Mouse (Mus musculus) midbrain, embryonic 12.5 days (tissue): ENCODE measurements around the gene Fzr1. TPM values are rescaled to one million over a fixed set of nuclear protein-coding genes. Genes with fewer than 3 reads are reported as not detected.

Source experiments
- ATAC-seq: fragments of 200-750 bp; cut with Nextera tagmentation; 2 replicates; pipeline ENCODE4 v1.8.0; 2017; ENCODE audit warnings: low read depth, moderate TSS enrichment, moderate library complexity; ENCODE audit not compliant: low FRiP score
- H3K27ac ChIP-seq: fragments of 300-500 bp; sonication (generic); replicated peaks from 2 replicates; pipeline ENCODE4 v1.5.1; 2016; ENCODE audit warnings: mild to moderate bottlenecking
- H3K27me3 ChIP-seq: fragments of 300-500 bp; sonication (generic); 2 replicates; pipeline ENCODE4 v1.6.1; 2016; ENCODE audit warnings: mild to moderate bottlenecking
- H3K36me3 ChIP-seq: fragments of 300-500 bp; sonication (generic); 2 replicates; pipeline ENCODE4 v1.6.1; 2016
- H3K4me1 ChIP-seq: fragments of 300-500 bp; sonication (generic); 2 replicates; pipeline ENCODE4 v1.6.1; 2016
- H3K4me2 ChIP-seq: fragments of 300-500 bp; sonication (generic); replicated peaks from 2 replicates; pipeline ENCODE4 v1.6.1; 2016; ENCODE audit warnings: mild to moderate bottlenecking, moderate library complexity
- H3K4me3 ChIP-seq: fragments of 300-500 bp; sonication (generic); 2 replicates; pipeline ENCODE4 v1.5.1; 2016; ENCODE audit warnings: mild to moderate bottlenecking
- H3K9ac ChIP-seq: fragments of 300-500 bp; sonication (generic); replicated peaks from 2 replicates; pipeline ENCODE4 v1.6.1; 2016; ENCODE audit warnings: mild to moderate bottlenecking, moderate library complexity
- H3K9me3 ChIP-seq: fragments of 300-500 bp; sonication (generic); 2 replicates; pipeline ENCODE4 v1.6.1; 2016; ENCODE audit warnings: mild to moderate bottlenecking
- WGBS: fragments of 180-500 bp; shearing (Covaris S2); methylation state at CpG from one replicate; pipeline ENCODE4 v1.1.7; 2016; 5-methylcytosine and 5-hydroxymethylcytosine counted together
- polyA plus RNA-seq: library from polyadenylated mRNA; unstranded; fragments of >200 nt; fragmentation: Nextera tagmentation; extraction: Ambion mirVana; gene quantifications from 2 replicates; pipeline ENCODE4 v1.2.1, GENCODE M21; 2016

Gene Fzr1
- polyA plus RNA-seq, 1 experiment from 2014 or later, result 135 TPM

DNA sequence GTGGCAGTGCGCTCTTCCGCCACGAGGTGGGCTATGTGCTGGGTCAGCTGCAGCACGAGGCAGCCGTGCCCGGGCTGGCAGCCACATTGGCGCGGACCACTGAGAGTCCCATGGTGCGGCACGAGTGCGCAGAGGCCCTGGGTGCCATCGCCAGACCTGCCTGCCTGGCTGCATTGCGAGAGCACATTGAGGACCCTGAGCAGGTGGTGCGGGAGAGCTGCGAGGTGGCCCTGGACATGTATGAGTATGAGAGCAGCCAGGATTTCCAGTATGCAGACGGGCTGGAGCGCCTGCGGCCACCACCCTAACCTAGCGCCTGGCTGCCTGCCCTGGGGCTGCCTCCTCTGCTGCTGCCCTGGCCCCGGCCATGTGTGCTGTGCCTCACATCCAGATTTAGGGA lies 9.4 kb upstream of the Fzr1 start:
- H3K4me3 ChIP-seq, result no peak overlapping the region
- no peak overlapping the region for H3K27ac ChIP-seq
- peaks cover 34% of the 10 kb centered on the region for H3K36me3 ChIP-seq

GRCm38 (mm10) chr10:81385603-81386306 lies 7.4 kb upstream of the Fzr1 start:
- Histone ChIP-seq H3K9me3 (no peaks in the 10 kb centered on the region), H3K4me1 (peaks cover 24% of the 10 kb centered on the region), H3K4me2 (peak overlapping the region; percentile 87), H3K27me3 (no peaks in the 10 kb centered on the region), H3K4me3 (peak overlapping the region; percentile 65), H3K9ac (peak overlapping the region; percentile 83; the same call in 1 of the 2 replicates), H3K27ac (no peak overlapping the region), H3K36me3 (peaks cover 34% of the 10 kb centered on the region)
- WGBS, result 81% methylated on average over 22 of the region's 22 CpGs
- ATAC-seq, result no peak

More for the DNA sequence above, 9.4 kb upstream of the Fzr1 start:
- no peak overlapping the region for H3K9ac ChIP-seq
- no peaks in the 10 kb centered on the region for H3K9me3 ChIP-seq
- ATAC-seq, result no peak
- 93% methylated on average over 20 of the region's 20 CpGs for WGBS
- no peak overlapping the region for H3K4me2 ChIP-seq
- peaks cover 21% of the 10 kb centered on the region for H3K4me1 ChIP-seq
- H3K27me3 ChIP-seq, result no peaks in the 10 kb centered on the region; the same call in 1 of the 2 replicates

DNA sequence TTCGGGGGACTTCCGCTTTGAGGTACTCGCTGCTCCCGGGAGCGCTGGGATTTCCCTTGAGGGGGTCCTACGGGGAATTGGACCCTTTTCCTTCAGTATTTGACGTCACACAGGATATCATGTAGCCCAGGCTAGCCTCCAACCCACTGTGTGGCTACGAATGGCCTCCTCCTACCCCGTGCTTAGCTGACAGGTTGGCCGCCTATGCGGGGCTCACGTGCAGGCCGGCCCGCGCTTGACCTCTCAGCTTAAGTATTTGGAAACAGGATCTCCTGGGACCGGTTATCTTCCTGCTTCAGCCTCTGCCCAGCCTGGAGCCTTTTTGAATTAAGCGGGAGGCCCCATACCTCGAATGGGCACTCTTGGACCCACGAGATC lies 6.3 kb upstream of the Fzr1 start:
- Histone ChIP-seq H3K4me3 (peak overlapping the region; percentile 65), H3K27ac (peak overlapping the region; percentile 78), H3K27me3 (no peaks in the 10 kb centered on the region), H3K36me3 (peaks cover 34% of the 10 kb centered on the region), H3K4me1 (peaks cover 18% of the 10 kb centered on the region), H3K9me3 (no peaks in the 10 kb centered on the region), H3K9ac (peak overlapping the region; percentile 83), H3K4me2 (peak overlapping the region; percentile 87)
- under 1% methylated on average over 19 of the region's 19 CpGs for WGBS
- peak; percentile 20; the same call in 1 of the 2 replicates for ATAC-seq

DNA sequence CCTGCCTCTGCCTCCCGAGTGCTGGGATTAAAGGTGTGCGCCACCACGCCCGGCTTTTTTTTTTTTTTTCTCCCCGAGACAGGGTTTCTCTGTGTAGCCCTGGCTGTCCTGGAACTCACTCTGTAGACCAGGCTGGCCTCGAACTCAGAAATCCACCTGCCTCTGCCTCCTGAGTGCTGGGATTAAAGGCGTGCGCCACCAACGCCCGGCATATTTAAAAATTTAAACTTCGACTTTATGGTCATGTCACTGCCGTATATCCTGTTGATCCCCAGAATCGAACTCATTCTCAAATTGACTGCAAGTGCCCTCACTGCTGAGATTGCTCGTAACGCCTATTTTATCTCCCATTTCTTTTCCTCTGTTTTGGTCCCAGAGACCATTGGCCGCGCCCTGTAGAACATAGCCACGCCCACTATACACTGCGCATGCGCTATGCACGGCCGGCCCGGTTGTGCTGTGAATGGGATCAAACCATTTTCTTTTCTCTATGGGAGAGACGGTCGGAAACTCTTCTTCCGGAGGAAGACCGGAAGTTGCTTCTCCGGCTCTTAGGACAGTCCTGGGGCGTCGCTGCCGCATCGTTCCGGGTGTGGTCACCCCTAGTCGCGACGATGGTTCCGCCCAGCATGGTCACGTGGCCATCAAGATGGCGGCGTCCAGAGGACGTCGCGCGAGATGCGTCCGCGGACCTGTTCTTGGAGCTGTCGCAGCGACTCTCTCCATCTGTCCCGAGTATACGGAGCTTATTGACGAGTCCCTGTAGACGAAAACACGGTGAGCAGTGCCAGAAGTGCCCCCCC lies 5.7 kb upstream of the Fzr1 start, which contains the start of the genes Dohh and Gm48551:
TSS of gene Dohh (plus strand) at position 627 of the 803 bp plus-strand sequence.
TSS of gene Gm48551 (plus strand) at position 665 of the 803 bp plus-strand sequence.
- H3K4me2 ChIP-seq, result peak within 1 kb of the TSS; percentile 87
- H3K27ac ChIP-seq, result peak within 1 kb of the TSS; percentile 78
- WGBS, result 10% methylated on average over 54 of the region's 54 CpGs
- peak; percentile 95 for ATAC-seq
- peaks cover 20% of the 10 kb centered on the region for H3K4me1 ChIP-seq
- no peaks in the 10 kb centered on the region for H3K27me3 ChIP-seq
- H3K9me3 ChIP-seq, result no peaks in the 10 kb centered on the region
- peaks cover 32% of the 10 kb centered on the region for H3K36me3 ChIP-seq
- peak within 1 kb of the TSS; percentile 83 for H3K9ac ChIP-seq
- H3K4me3 ChIP-seq, result peak within 1 kb of the TSS; percentile 65

- Histone ChIP-seq H3K4me3 (no peak overlapping the region), H3K36me3 (peaks cover 13% of the 10 kb centered on the region), H3K4me2 (no peak overlapping the region), H3K27ac (no peak overlapping the region), H3K4me1 (peaks cover 30% of the 10 kb centered on the region), H3K27me3 (no peaks in the 10 kb centered on the region), H3K9me3 (no peaks in the 10 kb centered on the region), H3K9ac (no peak overlapping the region)
- 88% methylated on average over 5 of the region's 5 CpGs for WGBS
- ATAC-seq, result no peak
Measured at GRCm38 (mm10) chr10:81382039-81382438, 3.7 kb upstream of the Fzr1 start.

- H3K9me3 ChIP-seq, result no peaks in the 10 kb centered on the region
- H3K4me1 ChIP-seq, result peaks cover 35% of the 10 kb centered on the region
- 94% methylated on average over 6 of the region's 6 CpGs for WGBS
- H3K36me3 ChIP-seq, result peaks cover 12% of the 10 kb centered on the region; the same call in 1 of the 2 replicates
- no peaks in the 10 kb centered on the region for H3K27me3 ChIP-seq
- H3K4me2 ChIP-seq, result no peak overlapping the region
- H3K27ac ChIP-seq, result no peak overlapping the region
- H3K4me3 ChIP-seq, result no peak overlapping the region
- H3K9ac ChIP-seq, result no peak overlapping the region
- no peak for ATAC-seq
Measured at GRCm38 (mm10) chr10:81379809-81380378, 1.6 kb upstream of the Fzr1 start.

DNA sequence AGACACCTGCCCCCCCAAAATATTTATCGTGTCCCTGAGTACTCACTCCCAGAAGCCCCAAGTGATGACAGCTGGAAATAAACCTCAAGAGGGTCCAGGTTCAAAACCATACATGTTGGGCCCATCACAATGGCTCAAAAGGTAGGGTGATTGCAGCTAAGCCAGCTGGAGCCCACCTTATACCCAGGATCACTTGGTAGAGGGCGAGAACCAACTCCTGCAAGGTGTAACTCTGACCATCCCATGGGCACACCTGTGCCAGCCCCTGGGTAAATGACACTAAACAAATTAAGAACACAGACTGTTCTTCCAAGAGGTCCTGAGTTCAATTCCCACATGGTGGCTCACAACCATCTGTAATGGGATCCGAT lies 852 bp upstream of the Fzr1 start:
- 54% methylated on average over 3 of the region's 3 CpGs for WGBS
- ATAC-seq, result 0 out of 2 replicates have a peak, but pooled peaks have one; percentile 0

GRCm38 (mm10) chr10:81378553-81379182 lies 352 bp upstream of the Fzr1 start:
- peaks cover 33% of the 10 kb centered on the region for H3K4me1 ChIP-seq
- peaks cover 21% of the 10 kb centered on the region for H3K36me3 ChIP-seq
- under 1% methylated on average over 46 of the region's 46 CpGs for WGBS
- H3K9ac ChIP-seq, result peak overlapping the region; percentile 97
- no peaks in the 10 kb centered on the region for H3K9me3 ChIP-seq
- no peaks in the 10 kb centered on the region for H3K27me3 ChIP-seq
- peak overlapping the region; percentile 85 for H3K4me3 ChIP-seq
- peak overlapping the region; percentile 60 for H3K4me2 ChIP-seq
- peak overlapping the region; percentile 81 for H3K27ac ChIP-seq
- peak; percentile 96 for ATAC-seq

More for the DNA sequence above, 852 bp upstream of the Fzr1 start:
- peak overlapping the region; percentile 81 for H3K27ac ChIP-seq
- H3K4me1 ChIP-seq, result peaks cover 33% of the 10 kb centered on the region
- peak overlapping the region; percentile 41 for H3K9ac ChIP-seq
- H3K9me3 ChIP-seq, result no peaks in the 10 kb centered on the region
- H3K4me3 ChIP-seq, result peak overlapping the region; percentile 85
- H3K36me3 ChIP-seq, result peaks cover 16% of the 10 kb centered on the region
- no peaks in the 10 kb centered on the region for H3K27me3 ChIP-seq
- peak overlapping the region; percentile 60 for H3K4me2 ChIP-seq

DNA sequence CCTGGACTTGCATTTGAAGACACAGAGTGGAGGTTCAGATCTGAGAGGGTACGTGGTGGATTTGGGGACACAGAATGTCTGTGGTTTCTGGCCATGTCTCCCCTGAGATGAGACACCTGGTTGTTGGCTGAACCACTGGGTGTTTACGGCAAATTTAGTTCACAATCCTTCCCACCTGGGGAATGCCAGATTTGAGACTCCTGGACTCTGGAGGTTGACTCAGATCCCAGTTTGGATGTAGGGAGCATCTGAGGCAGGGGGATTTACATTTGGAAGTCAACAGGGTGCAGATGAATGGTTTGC lies 1.0 kb downstream of the Fzr1 start:
- Histone ChIP-seq H3K4me1 (peaks cover 33% of the 10 kb centered on the region), H3K27ac (0 out of 2 replicates have a peak overlapping the region, but pooled peaks have one; percentile 73), H3K9me3 (no peaks in the 10 kb centered on the region), H3K27me3 (no peaks in the 10 kb centered on the region), H3K4me3 (peak overlapping the region; percentile 85), H3K9ac (peak overlapping the region; percentile 97), H3K36me3 (peaks cover 34% of the 10 kb centered on the region), H3K4me2 (peak overlapping the region; percentile 84)
- 63% methylated on average over 2 of the region's 2 CpGs for WGBS
- ATAC-seq, result no peak

- Histone ChIP-seq H3K4me3 (peak overlapping the region; percentile 85), H3K27ac (0 out of 2 replicates have a peak overlapping the region, but pooled peaks have one; percentile 3), H3K9ac (peak overlapping the region; percentile 97), H3K4me2 (peak overlapping the region; percentile 84), H3K4me1 (peaks cover 29% of the 10 kb centered on the region), H3K36me3 (peaks cover 40% of the 10 kb centered on the region), H3K27me3 (no peaks in the 10 kb centered on the region), H3K9me3 (no peaks in the 10 kb centered on the region)
- WGBS, result 40% methylated on average over 6 of the region's 6 CpGs
- ATAC-seq, result no peak
Measured at GRCm38 (mm10) chr10:81376561-81377361, 1.6 kb downstream of the Fzr1 start.

GRCm38 (mm10) chr10:81375322-81375721 lies 3.0 kb downstream of the Fzr1 start:
- H3K27me3 ChIP-seq, result no peaks in the 10 kb centered on the region
- no peak overlapping the region for H3K4me3 ChIP-seq
- 92% methylated on average over 10 of the region's 10 CpGs for WGBS
- H3K4me1 ChIP-seq, result peaks cover 29% of the 10 kb centered on the region
- H3K9ac ChIP-seq, result no peak overlapping the region
- H3K36me3 ChIP-seq, result peaks cover 54% of the 10 kb centered on the region
- H3K4me2 ChIP-seq, result 0 out of 2 replicates have a peak overlapping the region, but pooled peaks have one; percentile 84
- no peaks in the 10 kb centered on the region for H3K9me3 ChIP-seq
- H3K27ac ChIP-seq, result no peak overlapping the region
- ATAC-seq, result no peak
